Mouse (Mus musculus): ENCODE measurements around the gene Eif1b. TPM values are rescaled to one million over a fixed set of nuclear protein-coding genes. Genes with fewer than 3 reads are reported as not detected.

Gene Eif1b
- polyA plus RNA-seq (2015; fragmentation: Nextera tagmentation; extraction: Ambion mirVana) = 53.0 and 58.7 TPM in 2 replicates

- Histone ChIP-seq H3K27me3 (ENCODE audit: control insufficient read depth, insufficient read depth, low read depth, low read length) (peaks cover 2% of the 10 kb centered on the region; the same call in 1 of the 2 replicates), H3K4me3 (ENCODE audit: low read depth, low read length) (peak within 1 kb of the TSS; percentile 85), H3K9ac (ENCODE audit: low read depth, low read length) (peak within 1 kb of the TSS; percentile 90), H3K9me3 (replicated peaks; ENCODE audit: control insufficient read depth, low read length) (no peaks in the 10 kb centered on the region), H3K27ac (ENCODE audit: low read length) (peak within 1 kb of the TSS; percentile 90), H3K36me3 (ENCODE audit: control insufficient read depth, insufficient read depth) (peaks cover 22% of the 10 kb centered on the region), H3K4me1 (ENCODE audit: control insufficient read depth, low read depth, low read length) (peaks cover 17% of the 10 kb centered on the region), H3K4me2 (ENCODE audit: low read depth, low read length) (peak within 1 kb of the TSS; percentile 92)
- ATAC-seq (ENCODE audit: low read depth) = peak; percentile 19; the same call in 1 of the 2 replicates
- WGBS (ENCODE audit: insufficient replicate concordance) = 5% methylated on average over 19 of the region's 19 CpGs
Observed at GRCm38 (mm10) chr9:120492010-120492399, at the start of gene Eif1b. Gene Eif1b, plus strand, starts transcription at chr9:120492232.

GRCm38 (mm10) chr9:120444642-120445041 lies 47.4 kb upstream of the Eif1b start:
- Histone ChIP-seq H3K27ac (ENCODE audit: low read length) (no peak overlapping the region), H3K4me2 (ENCODE audit: low read depth, low read length) (no peak overlapping the region), H3K27me3 (ENCODE audit: control insufficient read depth, insufficient read depth, low read depth, low read length) (no peaks in the 10 kb centered on the region), H3K4me1 (ENCODE audit: control insufficient read depth, low read depth, low read length) (no peaks in the 10 kb centered on the region), H3K9ac (ENCODE audit: low read depth, low read length) (no peak overlapping the region), H3K36me3 (ENCODE audit: control insufficient read depth, insufficient read depth) (no peaks in the 10 kb centered on the region), H3K4me3 (ENCODE audit: low read depth, low read length) (no peak overlapping the region), H3K9me3 (replicated peaks; ENCODE audit: control insufficient read depth, low read length) (no peaks in the 10 kb centered on the region)
- no peak for ATAC-seq (ENCODE audit: low read depth)
- 75% methylated on average over 9 of the region's 9 CpGs for WGBS (ENCODE audit: insufficient replicate concordance)

- Histone ChIP-seq H3K9me3 (replicated peaks; ENCODE audit: control insufficient read depth, low read length) (no peaks in the 10 kb centered on the region), H3K9ac (ENCODE audit: low read depth, low read length) (no peak overlapping the region), H3K27ac (ENCODE audit: low read length) (no peak overlapping the region), H3K4me1 (ENCODE audit: control insufficient read depth, low read depth, low read length) (no peaks in the 10 kb centered on the region), H3K36me3 (ENCODE audit: control insufficient read depth, insufficient read depth) (no peaks in the 10 kb centered on the region), H3K4me3 (ENCODE audit: low read depth, low read length) (no peak overlapping the region), H3K4me2 (ENCODE audit: low read depth, low read length) (no peak overlapping the region), H3K27me3 (ENCODE audit: control insufficient read depth, insufficient read depth, low read depth, low read length) (no peaks in the 10 kb centered on the region)
- ATAC-seq (ENCODE audit: low read depth) = no peak
- WGBS (ENCODE audit: insufficient replicate concordance) = 59% methylated on average over 6 of the region's 6 CpGs
Observed at GRCm38 (mm10) chr9:120449696-120450329, 42.2 kb upstream of the Eif1b start.

GRCm38 (mm10) chr9:120455768-120456655 lies 36.0 kb upstream of the Eif1b start:
- Histone ChIP-seq H3K4me1 (ENCODE audit: control insufficient read depth, low read depth, low read length) (no peaks in the 10 kb centered on the region), H3K9ac (ENCODE audit: low read depth, low read length) (no peak overlapping the region), H3K36me3 (ENCODE audit: control insufficient read depth, insufficient read depth) (no peaks in the 10 kb centered on the region), H3K27ac (ENCODE audit: low read length) (no peak overlapping the region), H3K27me3 (ENCODE audit: control insufficient read depth, insufficient read depth, low read depth, low read length) (no peaks in the 10 kb centered on the region), H3K4me3 (ENCODE audit: low read depth, low read length) (no peak overlapping the region), H3K9me3 (replicated peaks; ENCODE audit: control insufficient read depth, low read length) (no peaks in the 10 kb centered on the region), H3K4me2 (ENCODE audit: low read depth, low read length) (no peak overlapping the region)
- ATAC-seq (ENCODE audit: low read depth) = no peak
- WGBS (ENCODE audit: insufficient replicate concordance) = 44% methylated on average over 9 of the region's 9 CpGs

- Histone ChIP-seq H3K4me2 (ENCODE audit: low read depth, low read length) (no peak overlapping the region), H3K36me3 (ENCODE audit: control insufficient read depth, insufficient read depth) (no peaks in the 10 kb centered on the region), H3K4me3 (ENCODE audit: low read depth, low read length) (no peak overlapping the region), H3K27ac (ENCODE audit: low read length) (no peak overlapping the region), H3K27me3 (ENCODE audit: control insufficient read depth, insufficient read depth, low read depth, low read length) (no peaks in the 10 kb centered on the region), H3K9ac (ENCODE audit: low read depth, low read length) (no peak overlapping the region), H3K4me1 (ENCODE audit: control insufficient read depth, low read depth, low read length) (no peaks in the 10 kb centered on the region), H3K9me3 (replicated peaks; ENCODE audit: control insufficient read depth, low read length) (no peaks in the 10 kb centered on the region)
- 69% methylated on average over 1 of the region's 1 CpGs for WGBS (ENCODE audit: insufficient replicate concordance)
- no peak for ATAC-seq (ENCODE audit: low read depth)
Observed at GRCm38 (mm10) chr9:120470431-120470830, 21.6 kb upstream of the Eif1b start.

GRCm38 (mm10) chr9:120481644-120482043 lies 10.4 kb upstream of the Eif1b start:
- Histone ChIP-seq H3K27me3 (ENCODE audit: control insufficient read depth, insufficient read depth, low read depth, low read length) (no peaks in the 10 kb centered on the region), H3K27ac (ENCODE audit: low read length) (no peak overlapping the region), H3K4me3 (ENCODE audit: low read depth, low read length) (0 out of 2 replicates have a peak overlapping the region, but pooled peaks have one; percentile 14), H3K4me1 (ENCODE audit: control insufficient read depth, low read depth, low read length) (peaks cover 18% of the 10 kb centered on the region), H3K36me3 (ENCODE audit: control insufficient read depth, insufficient read depth) (no peaks in the 10 kb centered on the region), H3K4me2 (ENCODE audit: low read depth, low read length) (peak overlapping the region; percentile 54), H3K9ac (ENCODE audit: low read depth, low read length) (peak overlapping the region; percentile 36; the same call in 1 of the 2 replicates), H3K9me3 (replicated peaks; ENCODE audit: control insufficient read depth, low read length) (no peaks in the 10 kb centered on the region)
- peak; percentile 85 for ATAC-seq (ENCODE audit: low read depth)
- 31% methylated on average over 3 of the region's 3 CpGs for WGBS (ENCODE audit: insufficient replicate concordance)

- no peaks in the 10 kb centered on the region for H3K9me3 ChIP-seq (replicated peaks; ENCODE audit: control insufficient read depth, low read length)
- H3K27me3 ChIP-seq (ENCODE audit: control insufficient read depth, insufficient read depth, low read depth, low read length) = no peaks in the 10 kb centered on the region
- peak overlapping the region; percentile 54; the same call in 1 of the 2 replicates for H3K4me2 ChIP-seq (ENCODE audit: low read depth, low read length)
- no peak overlapping the region for H3K9ac ChIP-seq (ENCODE audit: low read depth, low read length)
- peaks cover 18% of the 10 kb centered on the region for H3K4me1 ChIP-seq (ENCODE audit: control insufficient read depth, low read depth, low read length)
- H3K36me3 ChIP-seq (ENCODE audit: control insufficient read depth, insufficient read depth) = no peaks in the 10 kb centered on the region
- H3K4me3 ChIP-seq (ENCODE audit: low read depth, low read length) = no peak overlapping the region
- H3K27ac ChIP-seq (ENCODE audit: low read length) = no peak overlapping the region
- 54% methylated on average over 4 of the region's 4 CpGs for WGBS (ENCODE audit: insufficient replicate concordance)
- ATAC-seq (ENCODE audit: low read depth) = peak; percentile 54; the same call in 1 of the 2 replicates
Observed at GRCm38 (mm10) chr9:120482382-120482781, 9.7 kb upstream of the Eif1b start.

GRCm38 (mm10) chr9:120483101-120483500 lies 8.9 kb upstream of the Eif1b start:
- Histone ChIP-seq H3K4me1 (ENCODE audit: control insufficient read depth, low read depth, low read length) (peaks cover 18% of the 10 kb centered on the region), H3K36me3 (ENCODE audit: control insufficient read depth, insufficient read depth) (no peaks in the 10 kb centered on the region), H3K27ac (ENCODE audit: low read length) (no peak overlapping the region), H3K27me3 (ENCODE audit: control insufficient read depth, insufficient read depth, low read depth, low read length) (peaks cover 2% of the 10 kb centered on the region; the same call in 1 of the 2 replicates), H3K9me3 (replicated peaks; ENCODE audit: control insufficient read depth, low read length) (no peaks in the 10 kb centered on the region), H3K9ac (ENCODE audit: low read depth, low read length) (no peak overlapping the region), H3K4me2 (ENCODE audit: low read depth, low read length) (no peak overlapping the region), H3K4me3 (ENCODE audit: low read depth, low read length) (no peak overlapping the region)
- ATAC-seq (ENCODE audit: low read depth) = no peak
- WGBS (ENCODE audit: insufficient replicate concordance) = 74% methylated on average over 8 of the region's 8 CpGs

- Histone ChIP-seq H3K9me3 (replicated peaks; ENCODE audit: control insufficient read depth, low read length) (no peaks in the 10 kb centered on the region), H3K36me3 (ENCODE audit: control insufficient read depth, insufficient read depth) (no peaks in the 10 kb centered on the region), H3K4me1 (ENCODE audit: control insufficient read depth, low read depth, low read length) (peaks cover 11% of the 10 kb centered on the region), H3K4me2 (ENCODE audit: low read depth, low read length) (no peak overlapping the region), H3K9ac (ENCODE audit: low read depth, low read length) (no peak overlapping the region), H3K27me3 (ENCODE audit: control insufficient read depth, insufficient read depth, low read depth, low read length) (peaks cover 2% of the 10 kb centered on the region; the same call in 1 of the 2 replicates), H3K27ac (ENCODE audit: low read length) (no peak overlapping the region), H3K4me3 (ENCODE audit: low read depth, low read length) (no peak overlapping the region)
- WGBS (ENCODE audit: insufficient replicate concordance) = 62% methylated on average over 8 of the region's 8 CpGs
- ATAC-seq (ENCODE audit: low read depth) = no peak
Observed at GRCm38 (mm10) chr9:120487076-120487475, 5.0 kb upstream of the Eif1b start.

Data from liver, embryonic 16.5 days (tissue).